In genomic region chr4:152325574-152326411, GRCm38 (mm10) we compare ENCODE assay signal across 8 mouse cellular contexts. TPM values are rescaled to one million over a fixed set of nuclear protein-coding genes. Genes with fewer than 3 reads are reported as not detected.
DNase-seq lines count a peak whose midpoint lies in the region; ATAC-seq and TF ChIP-seq lines count a peak whose summit lies in the region.

Gene Rpl22, plus strand, starts transcription at chr4:152325742.

- peaks cover 51% of the 10 kb centered on the region for H3K79me2 ChIP-seq in CH12.LX (replicated peaks; ENCODE audit: control insufficient read depth, extremely low read depth, insufficient read depth, poor library complexity, severe bottlenecking)

- peak; percentile 91 for TF ChIP-seq POLR2A in CH12.LX (IDR thresholded peaks at IDR 0.05; ENCODE audit: low read depth, low read length)

- no peak for TF ChIP-seq RAD21 in CH12.LX (IDR thresholded peaks at IDR 0.05; ENCODE audit: low read depth, low read length)

- TF ChIP-seq EP300 in CH12.LX (IDR thresholded peaks at IDR 0.05; ENCODE audit: low read length), result no peak

- peaks cover 3% of the 10 kb centered on the region for H3K9me3 ChIP-seq in CH12.LX (replicated peaks; ENCODE audit: low read length)
- no peaks in the 10 kb centered on the region for H3K9me3 ChIP-seq in forebrain, embryonic 11.5 days (ENCODE audit: control insufficient read depth, low read length)
- H3K9me3 ChIP-seq in heart, embryonic 16.5 days (replicated peaks; ENCODE audit: control insufficient read depth, low read length), result no peaks in the 10 kb centered on the region
- no peaks in the 10 kb centered on the region for H3K9me3 ChIP-seq in liver, embryonic 15.5 days (replicated peaks)
- H3K9me3 ChIP-seq in neural tube, embryonic 12.5 days, result no peaks in the 10 kb centered on the region

- ATAC-seq in forebrain, embryonic 11.5 days (replicated peaks; ENCODE audit: low FRiP score), result peak; percentile 96
- ATAC-seq in heart, embryonic 16.5 days (replicated peaks; ENCODE audit: extremely low read depth, insufficient read depth, low FRiP score), result peak; percentile 94
- ATAC-seq in liver, embryonic 15.5 days (ENCODE audit: insufficient read depth), result peak; percentile 96
- peak; percentile 94 for ATAC-seq in neural tube, embryonic 12.5 days (ENCODE audit: low FRiP score, low read depth)

- H3K4me1 ChIP-seq in CH12.LX (ENCODE audit: control insufficient read depth in 1 of 2, insufficient read depth in 2 of 2), result peaks cover 3 to 29% of the 10 kb centered on the region in 2 experiments; a peak in 3 of 4 replicates
- H3K4me1 ChIP-seq in forebrain, embryonic 11.5 days (replicated peaks; ENCODE audit: control insufficient read depth, insufficient read depth, low read length), result peaks cover 4% of the 10 kb centered on the region; the same call in 1 of the 2 replicates
- peaks cover 19% of the 10 kb centered on the region for H3K4me1 ChIP-seq in heart, embryonic 16.5 days (ENCODE audit: control insufficient read depth, insufficient read depth, low read length)
- H3K4me1 ChIP-seq in liver, embryonic 15.5 days (replicated peaks), result peaks cover 42% of the 10 kb centered on the region
- H3K4me1 ChIP-seq in neural tube, embryonic 12.5 days, result peaks cover 14% of the 10 kb centered on the region

- no peaks in the 10 kb centered on the region for H3K27me3 ChIP-seq in CH12.LX (replicated peaks)
- H3K27me3 ChIP-seq in forebrain, embryonic 11.5 days (ENCODE audit: control insufficient read depth, insufficient read depth, low read length), result no peaks in the 10 kb centered on the region
- no peaks in the 10 kb centered on the region for H3K27me3 ChIP-seq in heart, embryonic 16.5 days (ENCODE audit: control insufficient read depth, insufficient read depth, low read length)
- 0 out of 2 replicates have a peak, but pooled peaks cover 4% of the 10 kb centered on the region for H3K27me3 ChIP-seq in liver, embryonic 15.5 days
- H3K27me3 ChIP-seq in neural tube, embryonic 12.5 days (replicated peaks), result no peaks in the 10 kb centered on the region

- WGBS in forebrain, embryonic 11.5 days, result under 1% methylated on average over 69 of the region's 70 CpGs
- WGBS in heart, embryonic 16.5 days, result under 1% methylated on average over 70 of the region's 70 CpGs
- under 1% methylated on average over 70 of the region's 70 CpGs for WGBS in liver, embryonic 15.5 days (ENCODE audit: insufficient replicate concordance)
- WGBS in neural tube, embryonic 12.5 days, result under 1% methylated on average over 66 of the region's 70 CpGs

- H3K9ac ChIP-seq in CH12.LX (ENCODE audit: insufficient read depth, low read depth), result peak within 1 kb of the TSS; percentile 82
- peak within 1 kb of the TSS; percentile 90 for H3K9ac ChIP-seq in forebrain, embryonic 11.5 days (ENCODE audit: low read length)
- peak within 1 kb of the TSS; percentile 92 for H3K9ac ChIP-seq in heart, embryonic 16.5 days (ENCODE audit: low read length)
- H3K9ac ChIP-seq in liver, embryonic 15.5 days, result peak within 1 kb of the TSS; percentile 93
- peak within 1 kb of the TSS; percentile 91 for H3K9ac ChIP-seq in neural tube, embryonic 12.5 days

- peak within 1 kb of the TSS; percentile 94 to 97 (median 97) for H3K4me3 ChIP-seq in CH12.LX (replicated peaks in 1 of 3; ENCODE audit: low read depth in 2 of 3, low read length in 2 of 3, poor library complexity in 1 of 3)
- peak within 1 kb of the TSS; percentile 72 for H3K4me3 ChIP-seq in forebrain, embryonic 11.5 days (ENCODE audit: low read depth, low read length)
- H3K4me3 ChIP-seq in heart, embryonic 16.5 days (ENCODE audit: low read length), result peak within 1 kb of the TSS; percentile 83
- H3K4me3 ChIP-seq in liver, embryonic 15.5 days (replicated peaks), result peak within 1 kb of the TSS; percentile 98
- peak within 1 kb of the TSS; percentile 96 for H3K4me3 ChIP-seq in neural tube, embryonic 12.5 days

- H3K27ac ChIP-seq in CH12.LX (ENCODE audit: insufficient read depth, low read depth), result peak within 1 kb of the TSS; percentile 53
- H3K27ac ChIP-seq in forebrain, embryonic 11.5 days (ENCODE audit: low read depth, low read length), result no peak within 1 kb of the TSS
- H3K27ac ChIP-seq in heart, embryonic 16.5 days (ENCODE audit: low read length), result peak within 1 kb of the TSS; percentile 72
- H3K27ac ChIP-seq in liver, embryonic 15.5 days (replicated peaks), result peak within 1 kb of the TSS; percentile 77
- no peak within 1 kb of the TSS for H3K27ac ChIP-seq in neural tube, embryonic 12.5 days

- peaks cover 21 to 32% of the 10 kb centered on the region in 2 experiments for H3K36me3 ChIP-seq in CH12.LX (replicated peaks in 1 of 2; ENCODE audit: control insufficient read depth in 1 of 2, insufficient read depth in 1 of 2, low read length in 1 of 2)
- peaks cover 2% of the 10 kb centered on the region; the same call in 1 of the 2 replicates for H3K36me3 ChIP-seq in forebrain, embryonic 11.5 days (ENCODE audit: control insufficient read depth, insufficient read depth, low read length)
- H3K36me3 ChIP-seq in heart, embryonic 16.5 days (ENCODE audit: control insufficient read depth, insufficient read depth), result peaks cover 26% of the 10 kb centered on the region
- peaks cover 33% of the 10 kb centered on the region for H3K36me3 ChIP-seq in liver, embryonic 15.5 days (replicated peaks)
- H3K36me3 ChIP-seq in neural tube, embryonic 12.5 days, result peaks cover 26% of the 10 kb centered on the region

- 0 out of 4 replicates have a peak, but pooled peaks of 1 of the 2 experiments have one; percentile 15 for TF ChIP-seq CTCF in CH12.LX (conservative IDR thresholded peaks at IDR 0.05 in 1 of 2, IDR thresholded peaks at IDR 0.05 in 1 of 2; ENCODE audit: low read depth in 2 of 2, low read length in 2 of 2)

- peak within 1 kb of the TSS; percentile 99 for H3K4me2 ChIP-seq in CH12.LX (ENCODE audit: insufficient read depth, low read depth, poor library complexity, severe bottlenecking)
- peak within 1 kb of the TSS; percentile 95 for H3K4me2 ChIP-seq in forebrain, embryonic 11.5 days (ENCODE audit: low read depth, low read length, severe bottlenecking)
- H3K4me2 ChIP-seq in heart, embryonic 16.5 days (ENCODE audit: low read depth, low read length), result peak within 1 kb of the TSS; percentile 96
- H3K4me2 ChIP-seq in liver, embryonic 15.5 days, result peak within 1 kb of the TSS; percentile 87
- peak within 1 kb of the TSS; percentile 84 for H3K4me2 ChIP-seq in neural tube, embryonic 12.5 days (replicated peaks)

- dilution Hi-C loops in CH12.LX (cut with MboI; ENCODE audit: extremely low pct_ligation_motif_present, extremely low pct_unique_long_range_greater_than_20kb, low sequenced_read_pairs), result no loop called here

- in situ Hi-C loops in CH12.LX (cut with MboI; ENCODE audit: low pct_ligation_motif_present, low pct_unique_long_range_greater_than_20kb, low sequenced_read_pairs), result loop anchor here (5.0 kb wide), 1 partner anchor 112 kb away; no protein-coding TSS in a partner anchor

- peak; percentile 98 for DNase-seq in CH12.LX (ENCODE audit: extremely low read depth)
- peak; percentile 95 for DNase-seq in c-Kit-positive CD71-positive TER-119-negative erythroid progenitor cells, embryonic 14.5 days (ENCODE audit: low read depth)
- DNase-seq in forebrain, embryonic 11.5 days (ENCODE audit: low spot score), result peak; percentile 94
- peak; percentile 94 to 97 for DNase-seq in kidney, postnatal 36 days
- DNase-seq in telencephalon, adult 2 months (ENCODE audit: low read depth, low spot score), result peak; percentile 99

TF ChIP-seq in CH12.LX, 34 proteins besides CTCF, POLR2A, EP300 and RAD21 (continues in another document):
- no peak; the same call in 1 of the 2 replicates for TF ChIP-seq GABPA (IDR thresholded peaks at IDR 0.05; ENCODE audit: insufficient replicate concordance, low read depth, low read length)
- no peak for TF ChIP-seq CHD2 (IDR thresholded peaks at IDR 0.05; ENCODE audit: low read length)
- TF ChIP-seq MEF2A (IDR thresholded peaks at IDR 0.05; ENCODE audit: borderline replicate concordance, low read depth, low read length), result peak; percentile 45; the same call in 1 of the 2 replicates
- peak; percentile 25; the same call in 1 of the 2 replicates for TF ChIP-seq ELF1 (IDR thresholded peaks at IDR 0.05; ENCODE audit: low read depth, low read length)
- TF ChIP-seq ZMIZ1 (IDR thresholded peaks at IDR 0.05; ENCODE audit: low read depth, low read length), result peak; percentile 66; the same call in 1 of the 2 replicates
- no peak for TF ChIP-seq SMC3 (IDR thresholded peaks at IDR 0.05; ENCODE audit: low read depth, low read length)
- TF ChIP-seq RCOR1 (conservative IDR thresholded peaks at IDR 0.05; ENCODE audit: low read depth, low read length), result 0 out of 2 replicates have a peak, but pooled peaks have one; percentile 39
- no peak; the same call in 1 of the 2 replicates for TF ChIP-seq JUN (IDR thresholded peaks at IDR 0.05; ENCODE audit: insufficient read depth, low read depth, low read length)
- TF ChIP-seq UBTF (IDR thresholded peaks at IDR 0.05; ENCODE audit: low read depth, low read length), result 0 out of 2 replicates have a peak, but pooled peaks have one; percentile 54
- peak; percentile 90 for TF ChIP-seq NRF1 (IDR thresholded peaks at IDR 0.05; ENCODE audit: low read depth, low read length)
- TF ChIP-seq MYC (IDR thresholded peaks at IDR 0.05; ENCODE audit: low read depth, low read length), result peak; percentile 91
- no peak for TF ChIP-seq ETS1 (conservative IDR thresholded peaks at IDR 0.05; ENCODE audit: low read depth, low read length)
- TF ChIP-seq ZC3H11A (IDR thresholded peaks at IDR 0.05; ENCODE audit: low read depth, low read length), result no peak
- TF ChIP-seq KAT2A (IDR thresholded peaks at IDR 0.05; ENCODE audit: insufficient replicate concordance, low read length), result peak; percentile 72; the same call in 1 of the 2 replicates
- peak; percentile 76; the same call in 1 of the 2 replicates for TF ChIP-seq MAX (IDR thresholded peaks at IDR 0.05; ENCODE audit: low read length)
- peak; percentile 91 for TF ChIP-seq MXI1 (IDR thresholded peaks at IDR 0.05; ENCODE audit: low read depth, low read length)
- peak; percentile 85 for TF ChIP-seq NELFE (IDR thresholded peaks at IDR 0.05; ENCODE audit: low read depth, low read length)
- peak; percentile 42; the same call in 1 of the 2 replicates for TF ChIP-seq IRF4 (IDR thresholded peaks at IDR 0.05; ENCODE audit: low read depth, low read length)
- peak; percentile 100 for TF ChIP-seq SIN3A (IDR thresholded peaks at IDR 0.05; ENCODE audit: low read length)
- peak; percentile 81 for TF ChIP-seq TBP (conservative IDR thresholded peaks at IDR 0.05; ENCODE audit: low read depth, low read length)

RNA-seq across cellular contexts. Expression of gene Rpl22, which starts in this region (rescaled TPM):
- total RNA-seq in CH12.LX (2012; rRNA removed) (1,590 and 1,720 TPM in 2 replicates), CH12.LX (2014; rRNA removed) (1,936 and 1,966 TPM in 2 replicates)
- 1,935 and 2,300 TPM in 2 replicates for polyA plus RNA-seq in CH12.LX (2012; ENCODE audit: insufficient read length, low read depth)
- polyA plus RNA-seq in forebrain, embryonic 11.5 days (2014; fragmentation: Nextera tagmentation; extraction: Ambion mirVana), result 310 and 360 TPM in 2 replicates
- 186 and 190 TPM in 2 replicates for polyA plus RNA-seq in heart, embryonic 16.5 days (2015; fragmentation: Nextera tagmentation; extraction: Ambion mirVana)
- 146 and 201 TPM in 2 replicates for polyA plus RNA-seq in liver, embryonic 15.5 days (2015; fragmentation: Nextera tagmentation; extraction: Ambion mirVana)
- polyA plus RNA-seq in neural tube, embryonic 12.5 days (2016; fragmentation: Nextera tagmentation; extraction: Ambion mirVana), result 255 and 274 TPM in 2 replicates

Comparison
In these comparisons a context has a peak if more than half of its experiments do, and no peak if none do; other contexts are left out.
1. H3K27ac ChIP-seq: peak in CH12.LX (single experiment), heart, embryonic 16.5 days (single experiment) and liver, embryonic 15.5 days (single experiment); none in forebrain, embryonic 11.5 days (single experiment) and neural tube, embryonic 12.5 days (single experiment).
2. Peak in every context shown above with its lines, with median percentiles within 50 percentile points of each other: DNase-seq, H3K4me2 ChIP-seq, H3K4me3 ChIP-seq, H3K9ac ChIP-seq and ATAC-seq.